Mouse (Mus musculus) lung, embryonic 14.5 days (tissue): Measurements from ENCODE around the gene Prkce. TPM values are rescaled to one million over a fixed set of nuclear protein-coding genes. Genes with fewer than 3 reads are reported as not detected.
A peak's percentile ranks its signal among the peaks of the same experiment; 100 is the strongest.

Experiments used
- ATAC-seq: fragments of 200-750 bp; cut with Nextera tagmentation; 2 replicates; pipeline ENCODE4 v1.8.0; 2017; ENCODE audit warnings: mild to moderate bottlenecking, moderate TSS enrichment, moderate library complexity; ENCODE audit not compliant: insufficient read depth
- DNase-seq: peaks from one replicate; pipeline ENCODE4 v3.0.0-alpha.2; 2015
- H3K27ac ChIP-seq: fragments of 300-500 bp; sonication (generic); 2 replicates; pipeline ENCODE4 v1.5.1; 2014; ENCODE audit warnings: low read depth, mild to moderate bottlenecking, moderate library complexity
- H3K27me3 ChIP-seq: fragments of 300-500 bp; sonication (generic); 2 replicates; pipeline ENCODE4 v1.6.1; 2014; ENCODE audit warnings: low read length, control low read depth; ENCODE audit not compliant: insufficient read depth
- H3K36me3 ChIP-seq: fragments of 300-500 bp; sonication (generic); 2 replicates; pipeline ENCODE4 v1.6.1; 2014; ENCODE audit warnings: control low read depth; ENCODE audit not compliant: insufficient read depth
- H3K4me1 ChIP-seq: fragments of 300-500 bp; sonication (generic); 2 replicates; pipeline ENCODE4 v1.6.1; 2014; ENCODE audit warnings: antibody characterized with exemption, control low read depth; ENCODE audit not compliant: insufficient read depth
- H3K4me2 ChIP-seq: fragments of 300-500 bp; sonication (generic); 2 replicates; pipeline ENCODE4 v1.6.1; 2014; ENCODE audit warnings: mild to moderate bottlenecking
- H3K4me3 ChIP-seq: fragments of 300-500 bp; sonication (generic); 2 replicates; pipeline ENCODE4 v1.5.1; 2014; ENCODE audit warnings: low read depth, low read length
- H3K9ac ChIP-seq: fragments of 300-500 bp; sonication (generic); 2 replicates; pipeline ENCODE4 v1.6.1; 2014
- H3K9me3 ChIP-seq: fragments of 300-500 bp; sonication (generic); 2 replicates; pipeline ENCODE4 v1.6.1; 2016; ENCODE audit warnings: low read depth, low read length, control low read depth
- CTCF ChIP-seq: IDR thresholded peaks from 2 replicates; pipeline ENCODE4 v1.5.1; 2016; ENCODE audit warnings: antibody characterized with exemption, low read depth
- WGBS: fragments of 180-500 bp; shearing (Covaris S2); extraction: QIAGEN DNeasy Blood & Tissue Kit; methylation state at CpG from one replicate; pipeline ENCODE4 v1.1.7; 2014; 5-methylcytosine and 5-hydroxymethylcytosine counted together
- polyA plus RNA-seq: library from polyadenylated mRNA; unstranded; fragments of >200 nt; fragmentation: Nextera tagmentation; extraction: Ambion mirVana; gene quantifications from 2 replicates; pipeline ENCODE4 v1.2.1, GENCODE M21; 2014

Gene Prkce
- polyA plus RNA-seq, 1 experiment from 2014 or later = 10.1 TPM

- H3K27ac ChIP-seq = no peak overlapping the region
- TF ChIP-seq CTCF = no peak
- no peak overlapping the region for H3K4me2 ChIP-seq
- 66% methylated on average over 5 of the region's 5 CpGs for WGBS
- H3K4me1 ChIP-seq = no peaks in the 10 kb centered on the region
- H3K36me3 ChIP-seq = no peaks in the 10 kb centered on the region
- H3K9me3 ChIP-seq = no peaks in the 10 kb centered on the region
- no peak overlapping the region for H3K4me3 ChIP-seq
- H3K27me3 ChIP-seq = no peaks in the 10 kb centered on the region
- no peak overlapping the region for H3K9ac ChIP-seq
- ATAC-seq (no peak), DNase-seq (no peak)
These were observed 402.9 kb downstream of the Prkce start for GRCm38 (mm10) chr17:86570491-86570890.

DNA sequence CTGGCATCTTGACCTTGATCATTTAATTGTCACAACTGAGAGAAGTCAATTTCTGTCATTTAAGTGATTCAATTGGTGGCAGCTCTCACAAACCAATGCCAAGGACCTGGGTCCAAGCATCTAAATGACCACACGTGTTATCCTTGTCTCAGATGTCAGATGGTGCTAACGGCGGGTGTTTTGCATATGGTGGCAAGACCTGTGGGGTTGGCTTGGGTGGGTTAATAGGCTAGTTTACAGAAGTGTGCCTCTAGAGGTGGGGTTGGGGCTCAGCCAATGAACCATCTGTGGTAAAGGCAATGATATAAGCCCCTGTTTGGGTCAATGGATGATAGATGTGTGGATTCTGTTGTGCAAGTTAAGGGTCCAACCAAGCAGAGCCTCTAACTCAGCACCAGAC lies 403.7 kb downstream of the Prkce start:
- no peak for ATAC-seq
- Histone ChIP-seq H3K27me3 (no peaks in the 10 kb centered on the region), H3K27ac (no peak overlapping the region), H3K4me3 (no peak overlapping the region), H3K36me3 (no peaks in the 10 kb centered on the region), H3K9ac (no peak overlapping the region), H3K4me1 (no peaks in the 10 kb centered on the region), H3K4me2 (no peak overlapping the region), H3K9me3 (no peaks in the 10 kb centered on the region)
- no peak for DNase-seq
- TF ChIP-seq CTCF = no peak
- WGBS = 91% methylated on average over 3 of the region's 3 CpGs

- peak overlapping the region; percentile 4; the same call in 1 of the 2 replicates for H3K27ac ChIP-seq
- ATAC-seq (no peak), DNase-seq (peak; percentile 42)
- H3K4me1 ChIP-seq = no peaks in the 10 kb centered on the region
- WGBS = 46% methylated on average over 6 of the region's 6 CpGs
- H3K9ac ChIP-seq = no peak overlapping the region
- H3K36me3 ChIP-seq = no peaks in the 10 kb centered on the region
- no peaks in the 10 kb centered on the region for H3K27me3 ChIP-seq
- H3K9me3 ChIP-seq = no peaks in the 10 kb centered on the region
- TF ChIP-seq CTCF = no peak
- no peak overlapping the region for H3K4me2 ChIP-seq
- H3K4me3 ChIP-seq = no peak overlapping the region
These were observed 404.6 kb downstream of the Prkce start for GRCm38 (mm10) chr17:86572136-86572535.

DNA sequence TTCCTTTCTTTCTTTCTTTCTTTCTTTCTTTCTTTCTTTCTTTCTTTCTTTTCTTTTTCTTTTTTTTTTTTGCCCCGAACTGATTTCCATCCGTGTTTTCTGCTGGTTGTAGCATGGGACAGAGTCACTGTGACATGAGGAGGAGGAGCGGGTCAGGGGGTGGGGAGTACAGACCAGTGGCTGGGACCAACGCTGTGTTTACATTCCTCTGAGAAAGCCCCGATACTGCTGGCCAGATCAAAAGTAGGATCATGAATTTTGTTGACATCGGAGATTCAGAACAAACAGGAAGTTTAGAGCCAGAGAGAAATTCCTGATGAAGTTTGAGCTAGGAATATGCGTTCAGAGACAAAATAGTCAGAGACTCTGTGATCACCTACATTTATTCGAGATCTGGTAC lies 405.0 kb downstream of the Prkce start:
- Histone ChIP-seq H3K4me2 (peak overlapping the region; percentile 31; the same call in 1 of the 2 replicates), H3K27ac (no peak overlapping the region), H3K27me3 (no peaks in the 10 kb centered on the region), H3K9ac (no peak overlapping the region), H3K4me1 (no peaks in the 10 kb centered on the region), H3K36me3 (no peaks in the 10 kb centered on the region), H3K4me3 (no peak overlapping the region), H3K9me3 (no peaks in the 10 kb centered on the region)
- ATAC-seq (0 out of 2 replicates have a peak, but pooled peaks have one; percentile 63), DNase-seq (peak; percentile 64)
- no peak for TF ChIP-seq CTCF
- 21% methylated on average over 8 of the region's 8 CpGs for WGBS

DNA sequence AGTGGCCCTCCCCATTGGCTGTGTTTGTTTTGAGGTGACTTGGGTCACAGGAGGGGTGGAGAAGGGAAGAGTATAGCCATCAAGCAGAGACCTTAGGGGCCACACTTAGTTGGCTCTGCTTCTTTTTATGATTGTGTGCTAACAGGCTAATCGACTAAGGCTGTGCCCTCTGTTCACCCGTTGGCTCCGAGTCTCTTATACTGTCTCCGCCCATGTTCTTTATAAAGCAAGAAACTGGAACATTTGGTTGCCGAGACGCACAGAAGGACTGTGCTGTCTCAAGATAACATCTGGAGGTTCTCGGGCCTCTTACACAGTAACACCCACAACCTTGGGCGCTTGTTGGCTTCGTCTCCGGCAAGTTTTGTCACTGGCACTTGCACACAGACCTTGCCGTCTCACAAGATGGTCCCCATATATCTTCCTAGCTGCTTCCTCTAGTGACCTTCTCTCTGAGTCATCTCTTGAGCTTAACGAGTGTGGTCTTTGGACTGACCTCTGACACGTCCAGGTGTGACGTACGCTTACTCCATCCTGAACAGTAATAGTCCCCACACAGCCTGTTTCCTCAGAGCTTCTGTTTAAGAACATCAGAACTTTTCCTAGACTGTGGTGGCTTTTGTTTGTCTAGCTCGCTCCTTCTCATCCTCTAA lies 406.1 kb downstream of the Prkce start:
- H3K36me3 ChIP-seq = no peaks in the 10 kb centered on the region
- no peak for TF ChIP-seq CTCF
- H3K27me3 ChIP-seq = no peaks in the 10 kb centered on the region
- H3K9ac ChIP-seq = no peak overlapping the region
- H3K4me3 ChIP-seq = no peak overlapping the region
- H3K4me2 ChIP-seq = no peak overlapping the region
- no peak overlapping the region for H3K27ac ChIP-seq
- H3K9me3 ChIP-seq = no peaks in the 10 kb centered on the region
- DNase-seq = no peak
- 70% methylated on average over 16 of the region's 16 CpGs for WGBS
- no peak for ATAC-seq
- H3K4me1 ChIP-seq = no peaks in the 10 kb centered on the region

GRCm38 (mm10) chr17:86580724-86581123 lies 413.1 kb downstream of the Prkce start:
- Histone ChIP-seq H3K27me3 (no peaks in the 10 kb centered on the region), H3K4me2 (no peak overlapping the region), H3K4me1 (no peaks in the 10 kb centered on the region), H3K4me3 (no peak overlapping the region), H3K9me3 (no peaks in the 10 kb centered on the region), H3K36me3 (no peaks in the 10 kb centered on the region), H3K27ac (no peak overlapping the region), H3K9ac (no peak overlapping the region)
- TF ChIP-seq CTCF = no peak
- DNase-seq (no peak), ATAC-seq (no peak)
- WGBS = 66% methylated on average over 6 of the region's 6 CpGs

- 52% methylated on average over 4 of the region's 4 CpGs for WGBS
- H3K9ac ChIP-seq = no peak overlapping the region
- H3K36me3 ChIP-seq = no peaks in the 10 kb centered on the region
- TF ChIP-seq CTCF = no peak
- ATAC-seq (no peak), DNase-seq (peak; percentile 29)
- H3K9me3 ChIP-seq = no peaks in the 10 kb centered on the region
- H3K27ac ChIP-seq = no peak overlapping the region
- H3K27me3 ChIP-seq = no peaks in the 10 kb centered on the region
- H3K4me1 ChIP-seq = no peaks in the 10 kb centered on the region
- no peak overlapping the region for H3K4me2 ChIP-seq
- H3K4me3 ChIP-seq = no peak overlapping the region
These were observed 414.8 kb downstream of the Prkce start for GRCm38 (mm10) chr17:86582341-86582740.
